Comparison of ENCODE assay signal across 10 mouse cellular contexts in the genomic region with DNA sequence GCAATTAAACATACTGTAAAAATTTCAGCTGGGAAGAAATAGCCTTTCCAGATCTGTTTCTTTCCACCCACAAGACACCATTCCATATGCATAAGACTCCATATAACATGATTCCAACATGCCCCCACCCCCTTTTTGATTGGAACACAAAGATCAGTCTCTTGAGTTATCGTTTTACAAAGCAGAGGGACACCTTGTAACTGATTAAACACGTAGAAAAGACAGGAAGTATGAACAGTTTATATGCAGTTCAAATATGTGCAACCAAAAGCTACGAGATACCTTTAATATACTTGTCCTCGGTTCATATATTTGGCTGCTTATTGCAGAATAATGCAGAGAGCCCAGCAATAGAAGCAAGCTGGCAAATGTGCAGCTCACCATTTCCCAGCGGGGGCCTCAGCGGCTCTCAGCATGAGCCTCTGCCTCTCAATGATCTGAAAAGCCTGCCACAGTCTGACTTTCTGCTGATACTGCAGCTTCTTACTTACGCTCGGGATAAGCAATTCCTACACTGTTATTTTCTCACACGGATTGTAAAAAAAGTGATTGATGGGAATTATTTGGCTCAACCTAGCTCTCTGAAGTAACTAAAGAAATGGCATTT. TPM values are rescaled to one million over a fixed set of nuclear protein-coding genes. Genes with fewer than 3 reads are reported as not detected.
DNase-seq lines count a peak whose midpoint lies in the region; ATAC-seq and TF ChIP-seq lines count a peak whose summit lies in the region.
"Had no signal": no experiment of that assay in that cellular context is flagged by ENCODE, and none has a peak within 500 bp of the region (broad histone marks: within the 10 kb centered on the region; RNA-seq: fewer than 3 reads in every experiment).

No protein-coding gene starts in this region.

- WGBS in forebrain, embryonic 15.5 days: 17% methylated on average over 9 of the region's 9 CpGs
- 36% methylated on average over 9 of the region's 9 CpGs for WGBS in heart, embryonic 11.5 days (ENCODE audit: insufficient replicate concordance)

- H3K27me3 ChIP-seq in forebrain, embryonic 15.5 days: no peaks in the 10 kb centered on the region
- H3K27me3 ChIP-seq in heart, embryonic 11.5 days (ENCODE audit: control insufficient read depth, insufficient read depth, low read length): no peaks in the 10 kb centered on the region
- H3K27me3 ChIP-seq: embryonic facial prominence, embryonic 13.5 days had no signal

- H3K9me3 ChIP-seq in forebrain, embryonic 15.5 days: no peaks in the 10 kb centered on the region
- no peaks in the 10 kb centered on the region for H3K9me3 ChIP-seq in heart, embryonic 11.5 days (replicated peaks; ENCODE audit: control insufficient read depth, low read length)
- H3K9me3 ChIP-seq: embryonic facial prominence, embryonic 13.5 days; G1E had no signal

- H3K4me1 ChIP-seq in forebrain, embryonic 15.5 days: 0 out of 2 replicates have a peak, but pooled peaks cover 3% of the 10 kb centered on the region
- no peaks in the 10 kb centered on the region for H3K4me1 ChIP-seq in heart, embryonic 11.5 days (ENCODE audit: control insufficient read depth, insufficient read depth, low read length)
- H3K4me1 ChIP-seq: embryonic facial prominence, embryonic 13.5 days had no signal

- no peak overlapping the region for H3K4me2 ChIP-seq in forebrain, embryonic 15.5 days (replicated peaks)
- no peak overlapping the region for H3K4me2 ChIP-seq in heart, embryonic 11.5 days
- H3K4me2 ChIP-seq: embryonic facial prominence, embryonic 13.5 days had no signal

- 0 out of 2 replicates have a peak, but pooled peaks have one; percentile 55 for ATAC-seq in forebrain, embryonic 15.5 days (replicated peaks)
- ATAC-seq in granulocyte monocyte progenitor cell, adult 5-6 weeks (replicated peaks; ENCODE audit: poor library complexity, severe bottlenecking): no peak
- ATAC-seq in heart, embryonic 11.5 days (replicated peaks; ENCODE audit: insufficient number of reproducible peaks, low FRiP score, low TSS enrichment): no peak

- intact Hi-C loops in left cerebral cortex, adult 2 months (cut with DNase I): no loop called here
- intact Hi-C loops in left cerebral cortex, postnatal 36 days (cut with DNase I): no loop called here

- DNase-seq in left cerebral cortex, adult 2 months (ENCODE audit: extremely low spot score in 1 of 2, low spot score in 2 of 2): no peak
- DNase-seq in left cerebral cortex, postnatal 36 days (ENCODE audit: low spot score in 2 of 2): no peak
- peak; percentile 18 to 40 for DNase-seq in layer of hippocampus, adult 2 months (ENCODE audit: low spot score in 2 of 2)
- DNase-seq in retina, postnatal 1 day: peak; percentile 50
- DNase-seq in lung, postnatal 25 days (ENCODE audit: low spot score): no peak

- peak; percentile 37 for TF ChIP-seq CTCF in left cerebral cortex, adult 2 months (IDR thresholded peaks at IDR 0.05)
- TF ChIP-seq CTCF in layer of hippocampus, adult 2 months (conservative IDR thresholded peaks at IDR 0.05): peak; percentile 73

- no peaks in the 10 kb centered on the region for H3K36me3 ChIP-seq in forebrain, embryonic 15.5 days
- H3K36me3 ChIP-seq in heart, embryonic 11.5 days (ENCODE audit: control insufficient read depth, insufficient read depth, low read length): no peaks in the 10 kb centered on the region
- H3K36me3 ChIP-seq: embryonic facial prominence, embryonic 13.5 days; G1E had no signal

- H3K9ac ChIP-seq in forebrain, embryonic 15.5 days (replicated peaks): no peak overlapping the region
- H3K9ac ChIP-seq in heart, embryonic 11.5 days (ENCODE audit: low read depth, low read length): no peak overlapping the region
- H3K9ac ChIP-seq: embryonic facial prominence, embryonic 13.5 days had no signal

- H3K27ac ChIP-seq in left cerebral cortex, adult 2 months: no peak overlapping the region
- no peak overlapping the region for H3K27ac ChIP-seq in forebrain, embryonic 15.5 days (replicated peaks)
- no peak overlapping the region for H3K27ac ChIP-seq in layer of hippocampus, adult 2 months
- no peak overlapping the region for H3K27ac ChIP-seq in heart, embryonic 11.5 days (ENCODE audit: low read depth, low read length)
- H3K27ac ChIP-seq: embryonic facial prominence, embryonic 13.5 days had no signal

- no peak overlapping the region for H3K4me3 ChIP-seq in left cerebral cortex, adult 2 months
- no peak overlapping the region for H3K4me3 ChIP-seq in forebrain, embryonic 15.5 days
- no peak overlapping the region for H3K4me3 ChIP-seq in layer of hippocampus, adult 2 months
- H3K4me3 ChIP-seq in heart, embryonic 11.5 days (ENCODE audit: low read depth, low read length): no peak overlapping the region
- H3K4me3 ChIP-seq: embryonic facial prominence, embryonic 13.5 days had no signal

RNA-seq across cellular contexts. Expression of a gene that starts 32.3 kb away (rescaled TPM):
- total RNA-seq in left cerebral cortex, adult 2 months (2021): 10 to 100 TPM; 13.6 to 14.6 TPM
- total RNA-seq in left cerebral cortex, postnatal 36 days (2021): 10 to 100 TPM; 14.9 to 17.7 TPM
- 9.3 and 9.7 TPM in 2 replicates for polyA plus RNA-seq in forebrain, embryonic 15.5 days (2015; fragmentation: Nextera tagmentation; extraction: Ambion mirVana)
- 10 to 100 TPM; 18.9 to 20.1 TPM for total RNA-seq in layer of hippocampus, adult 2 months (2021)
- total RNA-seq in granulocyte monocyte progenitor cell, adult 5-6 weeks (2014; fragmentation: Nextera tagmentation): 7.0 and 11.7 TPM in 2 replicates
- 14.7 and 29.9 TPM in 2 replicates for total RNA-seq in granulocyte monocyte progenitor cell, adult 5-6 weeks (2017)
- polyA plus RNA-seq in heart, embryonic 11.5 days (2014; fragmentation: Nextera tagmentation; extraction: Ambion mirVana): 14.0 and 15.9 TPM in 2 replicates

Comparison
In these comparisons a context has a peak if more than half of its experiments do, and no peak if none do; other contexts are left out.
1. DNase-seq: peak in layer of hippocampus, adult 2 months (2 of 2) and retina, postnatal 1 day (single experiment); none in left cerebral cortex, adult 2 months (0 of 2), left cerebral cortex, postnatal 36 days (0 of 2) and lung, postnatal 25 days (single experiment).